Mouse (Mus musculus): ENCODE measurements around the gene Trf. TPM values are rescaled to one million over a fixed set of nuclear protein-coding genes. Genes with fewer than 3 reads are reported as not detected.

Gene Trf
- 1,343 and 2,359 TPM in 2 replicates for polyA plus RNA-seq (2012; rRNA removed; ENCODE audit: low replicate concordance)

GRCm38 (mm10) chr9:103230151-103230951 is at the start of gene Trf, which contains the start of gene Gm20425:
Gene Trf, minus strand, starts transcription at chr9:103230444.
Gene Gm20425, minus strand, starts transcription at chr9:103230307.

DNA sequence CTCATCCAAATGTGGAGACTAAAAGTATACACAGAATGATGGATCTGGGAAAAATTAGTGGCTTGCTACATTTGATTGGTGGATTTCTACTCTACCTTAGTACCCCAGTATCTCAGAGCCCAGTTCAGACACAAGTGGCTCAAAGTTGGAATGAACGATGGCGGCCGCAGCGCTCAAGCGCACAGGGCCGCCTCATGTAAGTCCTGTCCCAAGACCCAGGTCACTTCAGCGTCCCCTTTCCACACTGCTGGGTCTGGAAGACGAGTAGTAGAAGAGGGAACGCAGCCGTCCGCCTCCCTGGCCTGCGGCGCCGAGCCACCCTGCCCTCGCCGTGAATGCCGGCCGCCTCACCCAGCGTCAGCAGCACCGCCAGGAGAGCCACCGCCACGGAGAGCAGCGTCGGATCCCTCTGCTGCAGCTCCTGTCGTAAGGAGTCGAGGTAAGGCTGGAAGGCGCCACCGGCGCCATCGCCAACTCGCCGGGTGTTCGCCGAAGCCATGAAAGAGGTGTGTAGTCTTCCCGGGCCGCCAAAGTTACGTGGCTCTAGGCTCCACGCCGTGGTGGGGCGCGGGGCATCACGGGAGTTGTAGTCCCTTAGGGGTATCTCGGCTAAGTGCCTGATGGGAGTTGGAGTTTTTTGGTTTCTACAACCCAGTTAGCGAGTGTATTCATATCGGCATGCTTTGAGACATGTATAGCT is 28.5 kb downstream of the Trf start, which contains the start of gene Srprb:
Gene Srprb, minus strand, starts transcription at position 577 of the 700 bp plus-strand sequence.

Other genes with a start within 250 kb of the Trf start
- gene Slco2a1, start 241.7 kb downstream of the Trf start, polyA plus RNA-seq (2012; rRNA removed; ENCODE audit: low replicate concordance), result 7.2 and 18.6 TPM in 2 replicates
- gene Rab6b, start 118.7 kb downstream of the Trf start, polyA plus RNA-seq (2012; rRNA removed; ENCODE audit: low replicate concordance), result 3.7 and 7.1 TPM in 2 replicates
- gene Srprb, start 28.3 kb downstream of the Trf start, polyA plus RNA-seq (2012; rRNA removed; ENCODE audit: low replicate concordance), result 52.4 and 58.5 TPM in 2 replicates
- 0.18 TPM in 1 of 2 replicates, not detected in the other for gene Gm20425, start 137 bp downstream of the Trf start, polyA plus RNA-seq (2012; rRNA removed; ENCODE audit: low replicate concordance)
- 0.09 and 0.40 TPM in 2 replicates for gene 1300017J02Rik, start 74.6 kb upstream of the Trf start, polyA plus RNA-seq (2012; rRNA removed; ENCODE audit: low replicate concordance)
- gene Topbp1, start 74.8 kb upstream of the Trf start, polyA plus RNA-seq (2012; rRNA removed; ENCODE audit: low replicate concordance), result 8.5 and 15.3 TPM in 2 replicates
- gene Cdv3, start 135.4 kb upstream of the Trf start, polyA plus RNA-seq (2012; rRNA removed; ENCODE audit: low replicate concordance), result 24.6 and 41.8 TPM in 2 replicates
- gene Bfsp2, start 250.0 kb upstream of the Trf start, polyA plus RNA-seq (2012; rRNA removed; ENCODE audit: low replicate concordance), result 0.35 TPM in 1 of 2 replicates, not detected in the other